Mouse (Mus musculus) common myeloid progenitor, adult 5-6 weeks (primary cell): ENCODE measurements around the gene Sall1. TPM values are rescaled to one million over a fixed set of nuclear protein-coding genes. Genes with fewer than 3 reads are reported as not detected.

ENCODE experiments used
- ATAC-seq: replicated peaks from 2 replicates; pipeline ENCODE4 v1.8.0; 2016; ENCODE audit warnings: low read depth, mild to moderate bottlenecking, moderate TSS enrichment, inconsistent platforms; ENCODE audit not compliant: poor library complexity, severe bottlenecking
- total RNA-seq: library from RNA; stranded (forward); fragments of 200-1000, 187-1606 nt; gene quantifications from 2 replicates; pipeline ENCODE4 v1.2.3, GENCODE M21; 2017

The Sall1 gene
- total RNA-seq, 1 experiment from 2014 or later = not detected

- ATAC-seq = no peak
Observed at GRCm38 (mm10) chr8:89003336-89003896, 40.5 kb downstream of the Sall1 start.

- no peak for ATAC-seq
Observed at GRCm38 (mm10) chr8:89002128-89002527, 41.8 kb downstream of the Sall1 start.

GRCm38 (mm10) chr8:88997276-88997675 is 46.7 kb downstream of the Sall1 start:
- no peak for ATAC-seq

GRCm38 (mm10) chr8:88991780-88992509 is 52.0 kb downstream of the Sall1 start:
- ATAC-seq = no peak

DNA sequence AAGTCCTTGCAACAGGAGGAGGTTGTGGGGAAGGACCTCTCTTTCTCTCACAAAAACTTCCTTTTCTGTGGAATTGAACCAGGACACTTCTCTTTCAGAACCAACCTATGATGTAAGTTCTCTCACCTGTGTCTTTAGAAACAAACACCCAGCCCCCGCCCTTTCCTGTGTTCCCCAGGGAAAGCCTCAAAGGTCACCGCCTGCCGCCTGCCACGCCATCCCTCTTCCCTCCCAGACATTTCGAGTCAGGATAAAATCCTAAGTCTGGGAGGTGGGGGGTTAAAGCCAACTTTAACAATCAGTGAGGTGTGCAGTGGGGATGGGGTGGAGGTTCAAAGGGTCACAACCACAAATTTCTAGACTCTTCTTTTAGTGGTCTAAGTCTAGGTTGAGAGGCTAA is 52.8 kb downstream of the Sall1 start:
- no peak for ATAC-seq

GRCm38 (mm10) chr8:88989002-88989401 is 55.0 kb downstream of the Sall1 start:
- ATAC-seq = no peak

GRCm38 (mm10) chr8:88983468-88983867 is 60.5 kb downstream of the Sall1 start:
- no peak for ATAC-seq
